Mouse (Mus musculus): ENCODE data around the gene Ntrk1. TPM values are rescaled to one million over a fixed set of nuclear protein-coding genes. Genes with fewer than 3 reads are reported as not detected.

Ntrk1 gene
- polyA plus RNA-seq, 1 experiment, result 0.08 TPM

DNA sequence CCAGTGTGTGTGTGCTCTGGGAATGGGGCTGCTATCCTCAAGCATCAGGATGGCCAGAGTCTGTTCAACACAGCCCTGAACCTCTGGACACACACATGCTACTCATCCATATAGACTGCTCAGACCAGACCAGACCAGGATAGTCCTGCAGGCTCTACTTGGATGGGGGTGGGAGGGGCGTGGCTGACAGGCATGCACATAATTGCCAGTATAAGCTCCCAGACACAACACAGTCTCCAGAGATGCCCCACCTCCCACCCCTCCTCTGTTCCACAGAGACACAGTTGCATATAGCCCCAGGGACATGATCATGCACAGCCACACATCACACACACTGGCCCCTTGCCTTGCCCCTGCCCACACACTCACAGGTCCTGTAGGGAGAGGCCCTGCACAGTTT is 5.7 kb downstream of the Ntrk1 start:
- no peak for DNase-seq (ENCODE audit: extremely low spot score in 1 of 2, low spot score in 1 of 2)

DNA sequence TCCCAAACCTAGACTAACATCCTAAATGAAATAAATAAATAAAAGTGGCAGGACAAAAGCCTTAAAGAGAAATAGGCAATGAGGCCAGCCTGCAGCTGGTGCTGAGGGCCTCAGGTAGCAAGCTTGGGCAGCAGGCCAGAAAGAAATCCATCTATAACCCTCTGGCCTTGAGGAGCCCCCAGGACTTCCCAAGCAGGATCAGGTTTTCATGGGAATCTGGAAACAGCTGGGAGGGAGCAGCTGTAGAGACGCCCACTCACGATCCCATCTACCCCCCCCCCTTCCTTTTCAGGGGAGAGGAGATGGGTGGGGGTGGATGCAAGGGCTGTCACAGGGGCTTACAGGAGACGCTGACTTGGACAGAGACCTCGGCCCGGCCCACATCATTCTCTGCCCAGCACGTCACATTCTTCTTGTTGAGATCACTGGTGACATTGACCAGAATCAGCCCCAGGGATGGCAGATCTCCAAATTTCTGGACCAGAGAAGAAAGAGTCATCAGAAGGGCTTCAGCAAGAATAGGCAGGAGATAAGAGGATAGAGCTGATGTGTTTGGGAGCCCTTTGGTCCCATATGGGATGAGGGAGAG is 9.2 kb downstream of the Ntrk1 start:
- no peak for DNase-seq (ENCODE audit: extremely low spot score in 1 of 2, low spot score in 1 of 2)

DNA sequence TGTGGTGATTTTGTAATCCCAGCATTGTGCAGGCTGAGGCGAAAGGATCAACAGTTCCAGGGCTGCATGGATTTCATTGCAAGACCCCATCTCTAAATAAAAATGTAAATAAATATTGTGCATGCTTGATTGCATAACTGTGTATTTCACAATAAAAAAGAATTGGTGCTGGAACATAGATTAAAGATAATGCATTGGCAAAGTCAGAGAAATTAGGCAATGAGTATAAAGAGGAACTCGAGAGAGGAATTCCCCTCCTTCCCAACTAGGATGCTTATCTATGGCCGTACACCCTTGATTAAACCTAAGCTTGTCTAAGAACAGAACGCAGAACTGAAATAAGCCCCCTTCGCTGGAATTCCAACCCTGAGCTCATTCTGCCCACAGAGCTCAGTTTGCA is 9.8 kb downstream of the Ntrk1 start:
- no peak for DNase-seq (ENCODE audit: extremely low spot score in 1 of 2, low spot score in 1 of 2)

DNA sequence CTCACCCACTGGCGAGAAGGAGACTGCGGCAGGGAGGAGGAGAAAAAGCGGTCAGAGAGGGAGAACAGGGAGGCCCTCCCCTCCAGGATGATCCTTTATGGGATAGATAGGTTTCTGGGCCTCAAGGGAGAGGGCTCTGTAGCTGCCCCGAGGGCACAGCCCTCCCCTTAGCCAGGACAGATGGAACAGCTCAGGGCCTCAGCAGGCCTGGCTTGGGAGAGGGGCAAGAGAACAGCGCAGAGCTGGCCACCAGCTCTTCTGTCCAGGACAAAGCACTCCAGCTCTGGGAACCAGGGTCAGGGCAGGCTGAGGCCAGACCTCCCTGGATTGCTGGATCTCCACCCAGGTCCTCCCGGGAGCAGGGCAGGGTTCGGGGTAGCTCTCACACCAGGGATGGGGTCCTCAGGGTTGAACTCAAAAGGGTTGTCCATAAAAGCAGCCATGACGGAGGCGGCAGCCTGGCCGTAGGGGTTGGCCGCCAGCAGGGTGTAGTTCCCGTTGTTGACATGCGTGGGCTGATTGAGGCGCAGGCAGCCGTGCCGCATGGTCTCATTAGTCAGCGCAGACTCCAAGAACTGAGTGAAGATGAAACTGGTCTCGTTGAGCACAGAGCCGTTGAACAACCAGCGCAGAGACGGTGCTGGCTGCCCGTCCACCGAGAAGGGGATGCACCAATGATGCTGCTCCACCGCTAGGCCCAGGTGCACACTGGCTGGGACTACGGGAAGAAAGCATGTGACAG is 11.5 kb downstream of the Ntrk1 start:
- no peak for DNase-seq (ENCODE audit: extremely low spot score in 1 of 2, low spot score in 1 of 2)

DNA sequence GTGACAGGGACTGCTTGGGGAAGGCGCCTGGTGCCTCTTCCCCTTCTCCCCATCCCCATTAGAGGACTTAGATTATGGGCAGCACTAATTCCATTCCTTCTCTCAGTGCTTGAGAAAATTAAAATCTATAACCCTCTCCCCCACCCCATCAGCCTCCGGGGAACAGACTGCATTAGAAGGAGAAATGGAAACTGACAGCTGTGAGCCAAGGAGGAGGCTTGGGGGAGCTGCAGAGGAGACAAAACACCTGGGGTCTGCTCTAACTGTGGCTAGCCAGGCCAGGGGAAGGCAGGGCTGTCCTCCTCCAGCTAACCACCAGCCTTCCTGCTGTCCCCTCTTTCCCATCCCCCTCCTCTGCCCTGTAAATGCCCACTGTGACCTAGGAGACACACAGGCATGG is 15.9 kb downstream of the Ntrk1 start:
- no peak for DNase-seq (ENCODE audit: extremely low spot score in 1 of 2, low spot score in 1 of 2)

DNA sequence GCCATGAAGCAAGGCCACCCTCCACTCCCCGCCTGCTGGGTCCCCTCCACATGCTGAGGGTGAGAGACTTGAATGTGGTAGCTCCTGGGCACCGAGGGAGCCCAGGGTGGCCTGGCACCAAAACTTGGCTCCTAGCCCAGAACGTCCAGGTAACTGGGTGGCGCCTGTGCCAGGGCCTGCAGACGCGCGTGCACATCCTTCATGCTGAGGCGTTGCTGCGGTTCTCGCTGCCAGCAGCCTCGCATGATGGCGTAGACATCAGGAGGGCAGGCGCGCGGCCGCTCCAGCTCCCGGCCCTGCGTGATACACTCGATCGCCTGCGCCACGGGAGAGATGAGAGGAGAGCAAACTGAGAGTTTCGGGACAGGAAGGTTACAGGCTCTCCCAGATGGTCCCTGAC is 16.7 kb downstream of the Ntrk1 start:
- DNase-seq (ENCODE audit: extremely low spot score in 1 of 2, low spot score in 1 of 2), result no peak

DNA sequence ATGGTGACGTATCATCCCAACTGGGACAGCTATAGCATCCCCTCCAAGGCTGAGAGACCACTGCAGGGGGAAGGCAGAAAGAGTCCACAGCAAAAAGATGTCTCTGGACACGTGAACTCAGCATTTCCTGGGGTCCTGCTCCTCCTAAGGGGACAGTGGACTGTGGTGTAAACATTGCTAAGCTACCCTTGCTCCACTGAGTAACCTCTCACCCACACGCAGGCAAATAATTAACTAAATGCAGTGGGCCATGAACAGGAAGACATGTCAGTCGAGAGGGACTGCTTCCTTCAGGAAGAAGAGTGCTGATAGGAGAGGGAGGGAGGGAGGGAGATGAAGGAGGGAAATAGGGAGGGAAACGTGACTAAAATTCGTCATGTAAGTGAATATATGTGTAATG is 23.9 kb downstream of the Ntrk1 start:
- DNase-seq (ENCODE audit: extremely low spot score in 1 of 2, low spot score in 1 of 2), result no peak

DNA sequence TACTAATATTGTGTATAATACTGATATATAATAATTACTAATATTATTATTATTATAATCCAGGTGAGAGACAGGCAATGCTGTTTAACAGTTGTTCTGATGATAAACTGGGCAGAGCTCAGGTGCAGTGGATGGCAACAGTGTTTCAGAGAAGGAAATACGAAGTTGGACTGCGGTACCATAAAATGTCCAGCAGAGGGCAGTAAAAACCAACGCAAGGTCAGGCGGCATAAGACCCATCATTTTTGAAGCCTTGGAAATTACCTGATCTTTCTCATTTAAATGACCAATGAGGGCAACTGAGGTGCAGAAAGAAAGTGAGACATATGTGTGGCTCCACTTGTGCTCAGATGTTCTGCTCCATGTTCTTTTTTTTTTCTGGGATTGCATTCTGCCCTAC is 24.7 kb downstream of the Ntrk1 start:
- peak in 1 of 2 experiments; percentile 72 for DNase-seq (ENCODE audit: extremely low spot score in 1 of 2, low spot score in 1 of 2)

DNA sequence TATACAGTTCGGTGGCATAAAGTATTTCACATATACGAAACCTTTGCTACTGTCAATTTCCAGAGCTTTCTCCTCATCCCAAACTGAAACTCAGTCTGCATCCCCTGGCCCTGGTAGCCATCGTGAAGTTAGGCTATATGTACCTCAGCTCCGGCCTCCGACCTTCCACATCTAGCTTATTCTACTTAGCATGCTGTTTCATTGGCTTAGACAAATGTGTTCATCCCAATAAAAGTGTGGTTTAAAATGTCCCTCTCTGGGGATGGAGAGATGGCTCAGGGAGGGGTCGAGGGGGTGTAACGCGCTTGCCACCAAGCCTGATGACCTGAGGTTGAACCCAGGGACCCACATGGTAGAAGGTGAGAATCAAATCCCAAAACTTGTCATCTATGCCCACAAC is 25.5 kb downstream of the Ntrk1 start:
- no peak for DNase-seq (ENCODE audit: extremely low spot score in 1 of 2, low spot score in 1 of 2)

DNA sequence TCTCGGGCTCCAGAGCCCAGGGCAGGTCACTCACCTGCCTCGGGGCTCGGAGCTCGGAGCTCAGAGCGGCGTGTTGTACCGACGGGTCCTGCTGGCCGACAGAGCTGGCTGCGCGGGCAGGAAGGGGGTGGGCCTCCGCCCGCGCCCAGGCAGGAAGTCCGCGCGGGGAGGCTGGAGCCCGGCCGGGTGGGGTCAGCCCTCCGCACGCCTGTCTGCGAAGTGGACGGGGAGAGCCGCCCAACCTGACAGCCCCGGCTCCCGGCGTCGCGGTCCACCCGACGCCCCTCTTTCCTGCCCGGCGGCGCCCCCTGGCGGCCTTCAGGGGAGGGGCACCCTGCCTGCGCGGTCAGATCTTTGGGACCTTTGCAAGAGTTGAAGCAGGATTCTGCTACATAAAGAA is 26.1 kb downstream of the Ntrk1 start:
- peak in 1 of 2 experiments; percentile 42 for DNase-seq (ENCODE audit: extremely low spot score in 1 of 2, low spot score in 1 of 2)

DNA sequence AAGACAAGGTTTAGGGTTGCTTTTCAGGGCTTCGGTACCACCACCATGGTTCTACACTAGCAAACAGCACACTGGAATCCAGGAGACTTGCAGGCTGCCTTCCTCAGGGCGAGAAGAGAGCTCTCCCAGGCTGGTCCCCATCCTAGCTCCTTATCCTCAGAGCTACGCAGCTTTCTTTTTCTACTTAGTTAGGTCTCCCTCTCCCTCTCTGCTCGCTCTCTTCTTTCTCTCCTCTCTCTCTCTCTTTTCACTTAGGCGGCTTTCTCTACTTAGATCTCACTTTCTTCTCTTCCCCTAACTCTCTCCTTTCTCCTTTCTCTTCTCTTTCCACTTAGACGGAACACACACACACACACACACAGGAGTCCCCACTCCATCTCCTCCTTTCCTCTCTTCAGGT is 26.5 kb downstream of the Ntrk1 start:
- no peak for DNase-seq (ENCODE audit: extremely low spot score in 1 of 2, low spot score in 1 of 2)

DNA sequence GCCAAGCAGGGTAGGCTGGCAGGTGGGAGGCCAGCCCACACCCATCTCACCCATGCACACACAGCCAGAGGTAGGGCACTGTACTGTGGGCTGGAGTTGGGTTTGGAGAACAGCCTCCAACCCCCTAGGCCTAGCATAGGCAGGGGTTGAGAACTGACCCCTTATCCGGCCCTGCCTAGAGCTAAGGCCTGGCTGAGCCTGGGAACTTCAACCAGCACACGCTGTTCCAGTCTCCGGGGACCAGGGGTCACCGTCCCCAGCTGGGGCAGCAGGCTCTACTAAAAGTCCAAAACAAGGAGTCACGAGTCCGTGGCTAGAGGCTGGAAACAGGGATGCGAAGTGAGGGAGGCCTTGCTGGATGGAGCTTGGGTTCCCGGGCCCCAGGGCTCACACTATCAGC is 27.2 kb downstream of the Ntrk1 start:
- no peak for DNase-seq (ENCODE audit: extremely low spot score in 1 of 2, low spot score in 1 of 2)

DNA sequence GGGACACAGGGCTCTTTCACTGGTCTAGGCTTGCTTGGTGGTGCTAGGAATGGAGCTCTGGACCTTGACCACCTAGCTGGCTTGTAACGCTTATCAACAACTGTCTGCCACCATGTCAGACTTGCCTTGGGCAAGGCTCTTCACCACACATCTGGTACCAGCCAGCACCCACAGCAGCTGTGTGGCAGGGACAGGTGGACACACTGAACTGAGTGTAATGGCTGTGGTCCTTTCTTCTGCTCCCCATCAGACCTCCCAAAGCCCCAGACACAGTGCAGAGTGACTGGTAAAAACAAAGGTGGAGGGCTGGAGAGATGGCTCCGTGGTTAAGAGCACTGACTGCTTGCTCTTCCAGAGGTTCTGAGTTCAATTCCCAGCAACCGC is 28.7 kb downstream of the Ntrk1 start:
- DNase-seq (ENCODE audit: extremely low spot score in 1 of 2, low spot score in 1 of 2), result no peak

DNA sequence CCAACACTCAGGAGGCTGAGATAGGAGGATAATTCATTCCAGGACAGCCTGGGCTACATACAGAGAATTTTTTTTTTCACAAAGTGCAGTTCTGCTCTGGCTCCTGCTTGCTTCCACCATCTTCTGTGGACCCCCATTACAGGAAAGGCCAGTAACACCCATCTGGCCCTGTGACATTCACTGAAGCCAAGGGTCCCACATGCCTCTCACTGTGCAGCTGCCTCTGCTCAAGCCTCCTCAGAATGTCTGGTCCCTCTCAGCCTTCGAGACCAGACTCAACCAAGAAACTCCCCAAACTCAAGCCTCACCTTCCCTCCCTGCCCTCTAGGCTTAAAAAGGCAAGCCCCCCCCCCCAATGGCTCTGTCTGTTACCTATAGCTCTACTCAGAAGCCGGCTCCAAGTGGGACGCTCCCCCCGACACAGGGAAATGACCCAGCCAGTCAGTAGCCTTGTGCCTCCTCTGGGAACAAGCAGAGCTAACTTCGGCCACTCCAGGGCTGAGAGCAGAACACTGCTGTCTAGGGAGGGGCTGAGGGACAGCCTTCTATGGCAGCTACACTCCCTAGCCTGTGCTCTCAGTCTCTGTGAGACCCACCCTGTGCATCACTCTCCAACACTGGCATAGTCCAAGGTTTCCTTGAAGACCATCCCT is 29.2 kb downstream of the Ntrk1 start:
- DNase-seq (ENCODE audit: extremely low spot score in 1 of 2, low spot score in 1 of 2), result no peak

DNA sequence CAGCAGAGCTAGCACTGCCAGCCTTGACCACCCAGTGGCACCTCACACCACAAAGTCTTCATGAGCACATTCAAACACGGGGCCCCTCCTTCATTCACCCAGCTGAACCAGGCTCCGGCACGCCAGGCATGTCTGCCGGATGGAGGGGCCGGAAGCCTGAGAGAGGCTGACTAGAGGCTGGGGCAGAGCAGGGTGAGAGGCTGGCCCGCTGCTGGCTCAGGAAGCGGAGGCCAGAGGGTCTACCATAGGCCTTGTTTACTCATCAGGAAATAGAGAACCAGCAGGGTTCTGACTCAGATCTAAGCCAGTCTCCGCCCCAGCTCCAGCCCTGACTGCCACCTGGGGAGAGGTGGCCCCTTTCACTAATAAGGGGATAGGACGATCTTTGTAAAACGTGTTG is 29.9 kb downstream of the Ntrk1 start:
- DNase-seq (ENCODE audit: extremely low spot score in 1 of 2, low spot score in 1 of 2), result no peak

DNA sequence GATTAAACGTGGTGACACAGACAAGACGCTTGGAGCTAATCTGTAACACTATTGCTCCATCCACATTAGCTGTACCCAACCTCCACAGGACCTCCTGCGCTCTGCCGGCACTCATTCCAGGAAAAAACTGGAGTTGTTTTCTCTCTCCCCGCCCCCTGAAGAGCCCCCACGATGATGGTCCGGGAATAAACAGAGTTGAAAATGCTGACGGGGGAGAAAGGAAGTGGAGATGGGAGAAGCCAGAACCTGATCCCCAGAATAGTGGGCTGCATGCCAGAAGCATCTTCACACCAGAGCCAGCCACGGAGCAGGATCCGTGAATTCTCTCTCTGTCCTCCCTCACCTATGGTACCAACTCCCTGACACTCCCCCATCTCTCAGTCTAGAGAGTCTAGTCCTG is 30.5 kb downstream of the Ntrk1 start:
- peak in 1 of 2 experiments; percentile 23 for DNase-seq (ENCODE audit: extremely low spot score in 1 of 2, low spot score in 1 of 2)

DNA sequence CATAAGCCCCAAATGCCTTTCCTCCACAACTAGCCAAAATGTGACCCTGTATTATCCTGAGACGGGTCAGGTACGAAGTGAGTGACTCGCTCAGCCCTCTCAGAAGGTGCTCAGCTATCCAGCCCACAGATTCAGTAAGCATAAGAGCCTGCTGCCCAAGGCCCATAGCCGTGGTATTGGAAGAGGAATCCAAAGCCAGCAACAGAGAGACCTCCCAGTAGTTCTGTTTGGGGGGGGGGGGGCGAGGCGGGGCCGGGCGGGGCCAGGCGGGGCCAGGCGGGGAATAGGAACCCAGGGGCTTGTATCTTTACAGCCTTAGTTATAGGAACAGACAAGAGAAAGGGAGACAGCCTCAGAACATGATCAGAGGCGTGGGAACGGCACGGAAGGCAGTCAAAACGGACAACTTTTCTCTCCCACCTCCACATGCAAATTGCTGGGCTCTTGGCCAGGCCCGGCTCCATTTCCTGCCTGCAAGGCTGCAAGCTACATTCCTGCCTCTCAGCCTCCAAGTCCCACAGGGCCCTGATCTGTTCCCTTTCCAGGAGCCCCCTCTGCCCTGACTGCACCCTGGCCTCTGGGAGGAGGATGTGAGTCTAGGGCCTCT is 31.2 kb downstream of the Ntrk1 start:
- peak; percentile 67 to 90 for DNase-seq (ENCODE audit: extremely low spot score in 1 of 2, low spot score in 1 of 2)

DNA sequence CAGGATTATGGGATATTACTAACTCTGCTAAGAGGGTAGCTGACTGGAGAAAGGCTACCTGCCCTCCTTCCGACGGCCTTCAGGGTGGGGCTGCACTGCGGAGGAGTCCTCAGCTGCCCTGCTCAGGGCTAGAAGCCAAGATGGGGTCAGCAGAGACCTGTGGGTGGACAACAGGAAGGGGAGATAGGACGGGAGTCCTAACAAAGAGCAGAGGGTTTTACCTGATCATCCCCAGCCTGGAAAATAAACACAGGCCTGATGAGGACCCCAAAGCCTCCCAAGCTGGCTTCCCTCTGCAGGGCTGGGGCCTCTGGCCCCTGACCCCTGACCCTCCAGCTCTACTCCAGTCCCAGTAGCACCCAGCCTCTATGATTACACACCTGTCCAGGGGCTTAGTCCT is 31.8 kb downstream of the Ntrk1 start:
- no peak for DNase-seq (ENCODE audit: extremely low spot score in 1 of 2, low spot score in 1 of 2)

DNA sequence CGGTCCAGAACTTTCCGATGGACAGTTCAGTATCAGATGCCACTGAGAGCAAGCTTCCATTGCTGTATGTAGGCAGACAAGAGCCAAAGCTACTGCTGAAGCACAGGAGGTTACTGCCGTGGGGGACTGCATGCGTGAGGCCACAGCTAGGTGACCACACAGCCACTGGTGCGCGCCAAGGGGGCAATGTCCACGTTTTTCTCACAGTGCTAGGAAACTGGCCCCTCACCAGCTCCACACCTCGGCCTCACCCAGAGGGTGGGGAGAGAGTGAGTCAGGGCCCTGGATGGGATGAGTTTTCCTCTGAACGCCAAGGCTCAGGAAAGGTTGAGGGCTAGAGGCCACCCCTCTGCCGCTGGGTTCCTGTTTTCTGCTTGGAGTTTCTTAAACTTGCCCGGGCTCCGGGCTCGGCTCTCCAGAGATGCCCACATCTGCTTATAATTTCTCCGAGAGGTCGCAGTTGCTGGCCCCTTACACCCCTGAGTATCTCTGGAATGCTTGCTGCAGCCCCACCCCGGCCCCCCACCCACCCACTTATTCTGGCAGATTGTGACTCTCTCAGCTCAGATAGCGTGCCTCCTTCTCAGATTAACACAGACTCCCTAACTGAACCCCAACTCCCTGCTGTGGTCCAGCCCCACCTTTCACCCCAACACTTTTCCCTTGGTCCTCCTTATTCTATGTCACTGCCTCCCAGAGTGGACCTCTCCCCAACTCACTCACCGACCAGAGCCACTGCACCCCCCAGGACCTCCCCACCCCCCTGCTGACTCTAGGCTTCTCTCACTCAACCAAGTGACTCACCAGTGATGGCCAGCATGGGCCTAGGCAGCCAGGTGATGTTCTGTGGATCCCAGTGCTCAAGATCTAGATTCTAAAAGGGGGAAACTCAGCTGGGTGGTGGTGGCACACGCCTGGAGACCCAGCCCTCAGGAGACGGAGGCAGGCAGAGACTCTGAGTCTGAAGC is 33.3 kb downstream of the Ntrk1 start:
- no peak for DNase-seq (ENCODE audit: extremely low spot score in 1 of 2, low spot score in 1 of 2)

DNA sequence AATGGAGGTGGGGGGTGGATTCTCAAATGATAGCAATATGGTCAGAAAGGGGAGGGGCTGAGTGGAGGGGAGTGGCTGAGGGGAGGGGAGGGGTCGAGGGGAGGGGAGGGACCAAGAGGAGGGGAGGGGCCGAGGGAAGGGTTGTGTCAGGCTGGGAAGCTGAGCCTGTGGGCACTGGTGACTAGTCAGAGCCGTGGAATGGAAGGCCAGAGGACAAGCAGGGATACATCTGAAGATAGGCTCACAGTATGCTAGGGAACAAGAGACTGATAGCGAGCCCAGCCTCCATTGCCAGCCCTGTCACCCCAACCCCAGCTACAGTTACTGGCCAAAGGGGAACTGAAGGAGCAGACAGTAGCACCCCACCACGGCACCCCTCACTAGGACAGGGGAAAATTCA is 36.3 kb downstream of the Ntrk1 start:
- no peak for DNase-seq (ENCODE audit: extremely low spot score in 1 of 2, low spot score in 1 of 2)

DNA sequence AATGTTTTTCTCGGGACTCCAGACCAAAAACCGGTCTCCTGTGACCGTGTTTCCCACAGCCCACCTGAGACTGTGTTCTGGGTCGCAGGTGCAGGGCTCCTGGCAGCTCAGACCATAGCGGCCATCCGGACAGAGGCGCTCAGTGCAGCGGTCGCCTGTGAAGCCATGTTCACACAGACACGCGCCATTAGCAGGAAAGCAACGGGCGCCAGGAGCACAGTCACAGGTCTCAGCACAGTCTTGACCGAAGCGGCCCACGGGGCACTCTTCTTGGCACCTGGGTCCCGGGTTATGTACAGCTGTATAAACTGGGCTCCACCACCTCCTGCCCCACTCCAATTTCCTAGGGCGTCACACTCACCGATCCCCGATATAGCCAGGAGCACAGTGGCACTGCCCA is 38.5 kb downstream of the Ntrk1 start:
- DNase-seq (ENCODE audit: extremely low spot score in 1 of 2, low spot score in 1 of 2), result no peak
